Mouse (Mus musculus) adrenal gland, postnatal 14 days (tissue): ENCODE measurements around the gene Fam213a. TPM values are rescaled to one million over a fixed set of nuclear protein-coding genes. Genes with fewer than 3 reads are reported as not detected.

Source experiments
- DNase-seq: peaks from one replicate; pipeline ENCODE4 v3.0.0; 2021; ENCODE audit warnings: mixed read lengths
- long read RNA-seq, 2 experiments: library from polyadenylated mRNA; stranded (forward); transcript quantifications; one replicate each; pipeline ENCODE4 v2.0.0; 2021
- total RNA-seq: library from RNA; stranded (reverse); gene quantifications from 2 replicates; pipeline ENCODE4 v1.2.3, GENCODE M21; 2021

The Fam213a gene
- 179 and 192 TPM in 2 replicates for total RNA-seq
- long read RNA-seq, experiment 1, transcript Fam213a-201 (6 exons, 1,537 nt), result major isoform, 71 of 148 reads
- long read RNA-seq, experiment 1, transcript Fam213a-202 (6 exons, 1,567 nt), result minor isoform, 46 of 148 reads
- long read RNA-seq, experiment 1, transcript Fam213a-210 (5 exons, 1,003 nt), result minor isoform, 5 of 148 reads
- long read RNA-seq, experiment 1, partial matches to known transcripts, result 0 of 148 reads
- long read RNA-seq, experiment 1, other reads (novel, unspliced or antisense), result 23 of 148 reads
- long read RNA-seq, experiment 2, transcript Fam213a-201 (6 exons, 1,537 nt), result major isoform, 70 of 166 reads
- long read RNA-seq, experiment 2, transcript Fam213a-202 (6 exons, 1,567 nt), result minor isoform, 53 of 166 reads
- long read RNA-seq, experiment 2, partial matches to known transcripts, result 1 of 166 reads
- long read RNA-seq, experiment 2, other reads (novel, unspliced or antisense), result 38 of 166 reads

DNA sequence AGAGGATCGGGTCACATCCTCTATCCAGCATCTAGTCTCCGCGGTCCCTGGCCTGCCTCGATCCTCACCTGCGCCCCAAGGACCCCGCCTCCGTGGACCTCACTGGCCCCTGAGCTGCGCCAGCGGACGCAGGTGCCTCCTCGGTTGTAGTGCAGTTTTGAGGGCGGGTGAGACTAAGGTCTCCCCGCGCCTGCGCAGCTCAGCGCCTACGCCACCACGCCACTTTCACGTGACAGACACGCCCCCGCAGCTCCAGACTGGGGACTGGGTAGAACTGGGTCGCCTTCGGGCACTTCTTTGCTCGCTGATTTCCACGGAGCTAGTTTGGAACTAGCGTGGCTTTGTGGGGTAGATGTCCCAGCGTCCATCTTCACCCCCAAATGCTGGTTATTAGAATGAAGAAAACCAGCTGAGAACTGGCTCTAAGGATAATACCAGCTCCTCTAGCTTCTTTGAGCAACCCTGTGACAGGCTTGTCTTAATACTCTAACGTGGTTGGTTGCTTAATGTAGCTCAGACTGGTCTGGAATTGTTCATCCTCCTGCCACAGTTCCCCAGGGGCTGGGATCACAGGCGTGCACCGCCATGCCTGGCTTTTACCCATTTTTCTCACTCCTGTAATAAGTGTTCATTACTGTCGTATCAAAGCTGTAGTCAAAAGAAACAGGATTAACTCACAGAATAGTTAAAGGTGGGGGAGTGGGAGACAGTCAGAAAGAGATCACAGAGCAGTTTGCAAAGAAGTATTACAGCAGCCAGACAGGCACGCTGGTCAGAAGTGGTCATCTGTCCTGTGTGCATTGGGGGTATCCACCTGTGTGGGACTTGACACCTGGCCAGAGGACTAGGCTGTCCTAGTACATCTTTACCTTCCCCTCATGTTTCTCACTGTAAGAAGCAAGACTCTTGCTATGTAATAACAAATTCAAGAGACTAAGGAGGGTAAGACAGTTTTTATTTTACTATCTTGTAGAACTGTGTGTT is at the start of gene Fam213a:
Fam213a (minus strand) TSS at position 159 of the 984 bp plus-strand sequence.
- peak; percentile 95 for DNase-seq

DNA sequence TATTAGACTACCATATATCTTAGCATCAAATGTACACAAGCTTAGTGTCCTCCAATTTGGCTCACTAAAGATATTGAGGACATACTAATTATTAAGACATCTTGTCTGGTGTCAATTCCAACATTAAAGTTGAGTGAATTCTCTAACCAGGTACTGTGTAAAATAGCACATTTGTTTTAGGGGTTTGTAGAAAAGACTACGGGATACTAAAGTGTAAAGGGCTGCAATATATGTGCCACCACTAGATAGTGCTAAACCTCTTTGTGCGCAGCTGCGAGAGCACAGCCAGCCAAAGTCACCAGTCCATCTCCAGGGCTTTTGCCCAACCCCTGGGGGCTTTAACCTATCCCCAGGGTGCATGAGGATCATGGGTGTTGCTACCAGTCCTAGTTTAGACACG is 39.6 kb upstream of the Fam213a start:
- peak; percentile 7 for DNase-seq

DNA sequence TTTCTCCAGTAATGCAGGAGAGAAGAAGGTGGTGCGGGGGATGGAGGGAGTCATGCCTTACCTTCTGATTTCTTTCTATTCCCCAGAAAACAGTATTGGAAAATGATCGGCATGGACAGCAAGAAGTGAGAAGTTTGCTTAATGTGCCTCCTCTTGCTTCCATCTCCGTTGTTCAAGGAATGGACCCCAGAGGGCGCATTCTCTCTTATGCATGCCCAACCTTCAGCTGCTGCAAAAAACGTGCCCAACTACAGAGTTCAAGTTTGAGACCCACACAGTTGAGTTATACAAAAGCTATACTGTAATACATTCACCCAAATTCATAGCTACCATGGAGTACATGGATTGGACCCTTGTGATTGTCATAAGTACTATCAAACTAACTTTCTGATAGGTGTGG is 38.9 kb upstream of the Fam213a start:
- peak; percentile 32 for DNase-seq

DNA sequence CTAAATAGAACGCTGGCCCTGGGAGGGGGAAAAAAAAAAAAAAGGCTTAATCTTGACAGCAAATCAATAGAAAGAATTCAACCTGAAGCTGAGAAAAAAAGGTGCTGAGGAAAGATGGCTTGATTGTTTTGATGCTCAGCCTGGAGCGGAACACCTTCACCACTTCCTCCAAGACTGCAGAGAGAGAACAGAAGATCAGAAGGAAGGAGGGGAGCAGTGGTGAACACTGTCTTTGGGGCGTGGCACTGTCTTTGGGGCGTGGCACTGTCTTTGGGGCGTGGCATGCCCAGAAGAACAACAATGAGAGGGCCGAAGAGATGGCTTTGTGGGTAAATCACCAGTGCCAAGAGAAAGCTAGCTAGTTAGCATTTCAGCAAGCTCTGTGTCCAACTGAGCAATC is 36.9 kb upstream of the Fam213a start:
- no peak for DNase-seq

DNA sequence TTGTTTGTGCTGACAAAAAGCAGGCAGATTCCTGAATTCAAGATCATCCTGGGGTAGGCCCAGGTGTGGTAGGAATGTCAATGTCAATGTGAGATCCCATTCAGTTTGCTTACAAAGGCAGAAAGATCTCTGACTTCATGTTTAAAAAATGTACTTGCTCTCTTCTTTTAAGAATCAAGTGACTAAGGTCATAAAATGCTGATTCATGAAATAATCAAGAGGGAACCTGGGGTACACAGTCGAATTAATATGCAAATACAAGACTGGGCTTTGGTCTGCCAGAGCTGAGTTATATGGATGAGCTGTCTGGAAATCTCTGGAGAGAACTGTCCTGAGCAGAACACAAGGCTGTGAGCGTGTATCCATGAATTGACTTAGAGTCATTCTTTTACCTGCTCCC is 33.8 kb upstream of the Fam213a start:
- DNase-seq, result no peak

DNA sequence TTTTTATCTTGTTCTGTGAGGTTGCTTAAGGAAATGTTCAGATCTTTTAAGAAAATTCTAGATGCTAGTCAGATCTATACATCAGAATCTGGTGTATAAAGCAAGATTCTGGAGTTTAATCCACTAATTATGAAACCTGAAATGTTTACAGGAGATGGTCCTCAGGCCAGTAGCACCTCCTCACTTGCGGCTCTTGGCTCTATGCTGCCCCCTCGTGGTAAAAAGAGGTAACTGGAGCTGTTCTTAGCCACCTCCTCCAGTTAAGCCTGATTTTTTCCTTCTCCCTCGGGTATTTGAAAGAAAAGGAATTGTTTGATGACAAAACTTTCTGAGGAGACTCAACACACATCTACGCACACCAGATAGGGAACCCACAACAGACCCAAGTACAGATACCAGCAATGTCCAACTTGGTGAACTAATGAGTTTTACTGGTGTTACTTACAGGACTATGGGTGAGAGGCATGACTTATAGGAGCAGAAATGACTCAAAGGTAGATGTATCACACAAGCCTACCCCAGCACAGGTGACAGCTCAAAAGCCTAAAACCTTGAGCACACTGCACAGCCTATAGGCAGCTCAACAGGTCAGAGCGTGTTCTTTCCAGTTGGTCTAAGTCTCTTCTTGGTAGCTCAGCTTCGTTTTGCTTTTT is 21.7 kb upstream of the Fam213a start:
- peak; percentile 75 for DNase-seq

DNA sequence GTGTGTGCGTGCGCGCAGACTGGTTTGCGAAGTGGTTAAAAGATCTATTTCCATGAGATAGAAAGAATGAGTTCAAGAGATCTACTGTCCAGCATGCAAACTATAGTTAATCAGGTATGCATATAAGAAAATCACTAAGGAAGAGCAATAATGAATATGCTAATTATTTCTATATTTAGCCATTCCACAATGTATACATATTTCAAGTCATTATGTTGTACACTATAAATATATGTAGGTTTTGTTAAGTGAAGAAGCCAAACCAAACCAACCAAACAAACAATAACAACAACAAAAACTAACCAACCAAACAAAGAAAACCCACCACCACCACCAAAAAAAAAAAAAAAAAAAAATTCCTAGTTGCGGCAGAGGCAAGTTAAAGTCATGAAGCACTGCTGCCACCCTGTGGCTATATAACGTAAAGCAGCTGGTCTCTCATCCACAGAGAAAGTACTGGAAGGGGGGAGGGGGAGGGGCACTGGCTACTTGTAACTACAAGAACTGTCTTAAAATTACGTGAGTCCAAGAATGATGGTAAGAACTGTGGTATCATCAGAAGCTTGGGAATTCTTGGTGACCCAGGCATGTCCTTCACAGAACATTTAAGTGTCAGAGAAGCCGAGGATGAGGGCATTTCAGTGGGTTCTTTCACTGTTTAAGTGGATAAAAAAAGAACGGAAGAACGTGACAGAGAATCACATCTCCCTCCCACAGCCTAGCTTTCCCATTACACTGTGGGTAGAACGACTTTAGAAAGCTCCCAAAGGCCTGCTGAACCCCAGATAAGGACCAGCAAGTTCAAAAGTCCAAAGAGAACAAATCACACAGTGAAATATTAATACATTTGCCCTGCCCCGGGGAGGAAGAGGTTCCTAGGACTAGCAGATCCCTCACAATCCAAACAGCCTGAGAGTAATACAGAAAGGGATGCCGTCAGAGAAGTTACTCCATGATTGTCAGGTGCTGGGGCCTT is 19.8 kb upstream of the Fam213a start:
- DNase-seq, result peak; percentile 85

DNA sequence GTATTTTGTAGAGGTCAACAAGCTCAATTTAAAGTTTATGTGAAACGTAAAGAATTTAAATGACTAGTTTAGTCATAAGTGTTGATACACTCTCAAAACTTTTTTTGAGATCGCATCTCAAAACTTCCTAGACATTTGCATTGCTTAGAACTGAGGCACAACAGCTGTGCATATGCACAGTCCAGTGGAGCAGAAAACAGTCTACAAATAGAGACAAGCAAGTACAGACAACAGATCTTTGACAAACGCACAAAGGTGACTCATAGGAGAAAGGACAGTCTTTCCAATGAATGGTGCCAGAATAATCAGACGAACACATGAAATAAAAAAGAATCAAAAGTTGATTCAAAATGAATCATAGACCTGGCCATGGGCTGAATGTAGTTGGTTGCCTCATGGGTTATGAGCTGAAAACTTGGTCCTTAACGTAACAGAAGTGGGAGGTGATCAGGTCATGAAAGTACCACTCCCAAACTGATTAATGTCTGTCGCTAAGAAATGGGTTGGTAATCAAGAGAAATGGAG is 17.5 kb upstream of the Fam213a start:
- DNase-seq, result no peak

DNA sequence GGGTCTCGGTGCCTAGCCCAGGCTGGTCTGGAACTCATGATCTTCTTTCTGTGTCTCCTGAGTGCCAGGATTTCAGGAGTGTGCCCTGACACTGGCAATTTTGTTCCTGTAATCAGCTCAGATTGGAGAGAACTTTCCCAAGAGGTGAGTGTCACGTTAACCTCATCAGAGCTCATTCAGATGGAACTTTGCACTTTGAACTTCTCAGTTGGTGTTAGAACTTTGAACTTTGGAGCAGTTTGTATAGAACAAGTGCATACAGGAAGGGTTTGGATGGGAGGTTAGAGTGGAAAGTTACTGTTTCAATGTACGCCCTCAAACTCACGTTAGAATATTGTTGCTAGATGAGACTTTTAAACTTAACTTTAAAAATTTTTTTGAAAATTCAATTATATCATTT is 15.7 kb upstream of the Fam213a start:
- no peak for DNase-seq

DNA sequence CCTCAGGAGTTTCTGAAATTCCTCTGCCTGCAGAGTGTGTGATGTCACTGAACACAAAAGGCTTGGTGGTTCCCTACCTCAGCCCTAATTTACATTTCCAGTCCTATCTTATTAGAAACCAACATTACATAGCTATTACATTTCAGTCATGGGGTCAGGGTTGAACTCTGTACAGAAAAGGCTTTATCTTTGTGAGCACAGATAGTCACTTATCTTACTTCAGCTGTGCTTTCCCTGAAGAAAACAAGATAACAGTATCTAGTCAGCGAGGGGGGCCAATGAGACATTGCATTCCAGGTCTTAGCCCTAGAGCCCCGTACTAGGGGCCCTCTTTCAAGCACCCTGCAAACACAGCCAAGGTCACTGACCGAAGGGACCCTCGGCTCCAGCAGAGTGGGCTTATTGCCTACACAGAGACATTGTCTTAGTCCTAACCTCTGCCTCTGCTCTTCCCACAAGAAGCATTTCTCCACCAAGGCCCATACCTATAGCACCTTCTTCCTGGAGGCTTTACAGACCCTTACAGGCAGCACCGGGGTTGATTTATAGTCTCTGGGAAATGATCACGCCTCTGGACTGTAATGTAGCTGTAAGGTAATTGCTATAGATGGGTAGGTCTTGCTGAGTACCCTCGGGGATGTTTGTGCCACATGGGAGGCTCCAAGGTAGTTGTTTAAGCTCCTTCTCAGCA is 12.2 kb upstream of the Fam213a start:
- no peak for DNase-seq

DNA sequence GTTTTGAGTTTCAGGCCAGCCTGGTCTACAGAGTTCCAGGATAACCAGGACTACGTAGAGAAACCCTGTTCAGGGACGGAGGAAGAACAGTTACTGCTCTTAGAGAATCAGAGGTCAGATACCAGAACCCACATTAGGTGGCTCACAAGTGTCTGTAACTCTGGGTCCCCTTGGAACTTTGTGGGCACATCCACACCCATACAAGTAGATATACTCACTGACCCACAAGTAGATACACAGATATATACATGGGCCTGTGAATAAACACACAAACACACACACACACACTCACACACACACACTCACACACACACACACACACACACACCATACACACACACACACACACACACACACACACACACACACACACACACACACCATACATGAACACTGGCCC is 11.5 kb upstream of the Fam213a start:
- no peak for DNase-seq

DNA sequence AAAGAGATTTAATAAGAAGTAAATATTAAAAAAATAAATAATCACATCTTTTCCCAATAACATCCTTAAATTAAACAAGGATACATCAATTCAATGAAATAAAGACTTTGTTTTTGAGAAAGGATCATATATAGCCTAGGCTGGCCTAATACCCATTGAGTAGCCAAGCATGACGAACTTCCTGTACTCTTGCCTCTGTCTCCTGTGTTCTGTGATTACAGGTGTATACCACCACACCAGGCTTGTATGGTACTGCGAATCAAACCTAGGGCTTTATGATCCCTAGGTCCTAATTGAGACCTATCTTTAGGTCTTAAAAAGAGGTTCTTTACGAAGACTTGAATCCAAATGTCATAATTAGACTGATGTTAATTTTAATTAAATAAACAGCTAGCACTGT is 7.7 kb upstream of the Fam213a start:
- DNase-seq, result no peak

DNA sequence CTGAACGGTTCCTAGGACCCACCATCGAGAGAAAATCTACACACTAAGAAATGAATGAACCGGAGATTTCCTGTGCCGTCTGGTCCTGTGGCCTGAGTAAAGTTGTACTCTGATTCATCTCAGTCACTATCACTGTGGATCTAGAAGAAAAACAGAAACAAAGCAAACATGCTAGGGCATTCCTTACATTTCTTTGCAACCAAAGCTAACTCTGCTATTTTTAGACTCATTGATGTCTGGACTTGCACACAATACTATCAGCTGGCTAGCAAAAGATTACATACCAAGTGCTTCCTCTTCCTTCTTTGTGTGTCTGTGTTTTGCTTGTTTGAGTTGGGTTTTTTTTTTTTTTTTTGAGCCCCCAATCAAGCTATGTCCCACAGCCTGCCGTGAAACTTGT is 3.9 kb upstream of the Fam213a start:
- DNase-seq, result no peak

DNA sequence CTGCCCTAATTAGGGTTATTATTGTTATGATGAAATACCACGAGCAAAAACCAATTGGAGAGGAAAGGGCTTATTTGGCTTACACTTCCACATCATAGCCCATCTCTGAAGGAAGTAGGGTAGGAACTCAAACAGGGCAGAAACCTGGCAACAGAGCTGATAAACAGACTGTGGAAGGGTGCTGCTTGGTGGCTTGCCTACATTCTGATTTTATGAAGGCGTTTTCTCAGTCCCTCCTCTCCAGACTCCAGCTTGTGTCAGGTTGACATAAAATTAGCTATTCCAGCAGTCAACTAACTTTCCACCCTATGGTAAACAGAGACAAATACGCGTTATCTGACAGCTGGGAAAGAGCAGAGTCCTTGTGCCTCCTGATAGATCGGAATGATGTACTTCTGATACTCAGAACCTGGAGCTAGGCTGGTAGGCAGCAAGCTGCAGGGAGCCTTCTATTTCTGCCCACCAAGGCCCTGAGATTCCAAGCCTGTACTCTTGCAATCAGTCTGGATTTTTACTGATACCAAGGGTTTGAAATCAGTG is 1.2 kb upstream of the Fam213a start:
- DNase-seq, result no peak

DNA sequence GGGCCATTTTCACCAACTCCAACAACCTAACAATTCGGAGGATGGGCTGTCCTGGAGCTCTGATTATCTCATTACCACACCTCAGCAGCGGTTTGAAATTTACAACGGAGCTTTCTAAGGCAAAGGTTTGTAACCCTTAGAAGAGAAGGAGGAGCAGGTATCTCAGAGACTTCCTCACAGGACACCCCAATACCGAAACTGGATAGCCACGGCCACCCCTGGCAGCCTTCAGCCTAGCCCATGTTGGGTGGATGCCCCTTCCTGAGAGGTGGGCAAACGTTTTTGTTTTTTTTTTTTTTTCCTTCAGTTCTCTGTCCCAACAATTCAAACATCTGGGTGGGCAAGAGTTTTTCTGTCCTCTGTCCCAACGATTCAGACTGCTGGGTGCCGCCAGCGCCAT is 445 bp downstream of the Fam213a start:
- DNase-seq, result no peak

DNA sequence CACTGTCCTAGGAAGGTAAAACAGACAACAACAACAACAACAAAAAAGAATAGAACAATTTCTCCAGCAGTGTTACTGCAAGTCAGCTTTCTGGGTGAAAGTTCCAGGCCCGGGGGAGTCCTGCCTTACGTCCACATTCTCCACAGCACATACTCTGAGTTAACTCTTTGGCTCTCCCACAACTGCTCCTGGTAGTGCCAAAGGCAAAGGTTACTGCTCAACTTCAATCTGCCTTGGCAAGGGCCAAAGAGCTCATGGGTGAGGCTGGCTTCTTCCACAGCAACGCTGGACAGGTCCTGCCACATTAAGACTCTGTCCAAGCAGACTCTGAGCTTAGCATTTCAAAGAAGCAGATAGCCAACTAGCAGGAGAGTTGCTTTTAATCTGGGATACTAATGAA is 1.7 kb downstream of the Fam213a start:
- peak; percentile 52 for DNase-seq

DNA sequence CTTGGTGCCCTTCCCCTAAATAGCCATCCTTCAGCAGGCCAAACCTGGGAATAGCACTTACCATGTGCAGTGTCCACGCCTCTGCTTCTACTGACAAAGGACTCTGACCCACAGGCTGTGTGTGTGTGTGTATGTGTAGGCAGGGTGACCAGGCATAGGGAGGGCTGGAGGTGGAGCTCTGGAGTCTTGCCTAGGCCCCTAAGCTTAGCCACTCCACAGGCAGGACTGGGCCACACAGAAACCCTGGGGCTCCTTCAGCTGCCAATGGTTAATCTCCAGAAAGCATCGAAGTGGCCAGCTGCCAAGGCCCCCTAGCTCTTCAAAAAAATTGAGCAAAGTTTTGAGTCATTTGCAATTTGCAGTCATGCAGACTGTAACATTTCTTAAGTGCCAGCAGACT is 5.5 kb downstream of the Fam213a start:
- peak; percentile 34 for DNase-seq

DNA sequence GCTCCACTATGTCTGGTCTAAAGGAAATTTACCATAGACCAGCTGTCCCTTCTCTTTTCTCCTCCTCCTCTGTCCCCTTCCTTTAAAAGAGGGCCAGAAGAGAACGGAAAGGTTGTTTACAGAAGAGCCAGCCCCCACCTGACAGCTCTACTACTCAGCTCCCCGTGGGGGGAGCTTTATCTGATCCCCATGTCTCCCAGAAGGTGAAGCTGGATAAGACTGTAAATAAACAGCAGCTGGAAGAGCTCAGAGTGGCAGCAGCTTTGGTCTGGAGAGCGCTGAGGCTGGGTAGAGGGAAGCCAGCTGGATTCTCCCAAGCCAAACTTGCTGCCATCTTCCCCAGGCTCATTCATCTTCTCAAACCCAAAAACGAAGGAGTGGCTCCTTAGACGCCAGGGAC is 5.9 kb downstream of the Fam213a start:
- DNase-seq, result no peak

DNA sequence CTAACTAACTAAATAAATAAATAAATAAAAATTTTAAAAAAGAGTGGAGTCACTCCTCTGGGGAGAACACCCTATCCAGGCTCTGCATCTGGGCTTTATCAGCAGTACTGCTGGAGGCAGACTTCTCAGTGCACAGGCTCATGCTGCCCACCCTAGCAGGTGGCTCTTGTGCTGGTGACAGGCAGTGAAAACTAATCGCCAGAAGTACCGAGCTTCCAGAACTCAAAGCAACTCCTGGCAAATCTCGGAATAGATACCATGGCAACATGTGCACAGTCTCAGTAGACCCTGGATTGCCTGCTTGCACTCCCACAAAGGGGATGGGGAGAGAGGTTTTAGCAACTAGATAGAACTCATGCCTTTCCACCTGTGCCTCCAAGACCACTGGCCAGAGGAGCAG is 6.7 kb downstream of the Fam213a start:
- DNase-seq, result no peak

DNA sequence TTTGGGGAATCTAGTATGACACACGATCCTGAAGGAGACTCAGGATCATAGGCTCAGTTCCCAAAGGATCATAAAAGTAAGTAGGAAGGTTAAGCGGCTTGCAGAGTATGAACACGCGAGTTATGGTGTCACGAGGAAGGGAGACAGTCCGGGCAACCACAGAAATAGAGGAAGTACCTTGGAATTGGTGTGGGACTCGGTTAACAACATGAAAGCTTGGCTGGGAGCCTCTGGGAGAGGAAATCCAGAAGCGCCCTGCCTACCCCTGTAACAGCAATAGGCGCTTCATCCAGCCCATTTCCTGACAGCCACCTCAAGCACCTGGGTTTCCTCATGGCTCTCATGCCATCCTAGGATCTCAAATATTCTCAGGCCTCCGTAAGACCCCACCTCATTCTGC is 7.3 kb downstream of the Fam213a start:
- no peak for DNase-seq
